Mouse (Mus musculus): ENCODE measurements around the gene Mdm2. TPM values are rescaled to one million over a fixed set of nuclear protein-coding genes. Genes with fewer than 3 reads are reported as not detected.

The Mdm2 gene
- polyA plus RNA-seq, 1 experiment = 2.1 TPM

- Histone ChIP-seq H3K9me3 (ENCODE audit: control insufficient read depth, low read length) (no peaks in the 10 kb centered on the region), H3K4me3 (replicated peaks) (no peak overlapping the region), H3K27me3 (ENCODE audit: control insufficient read depth) (peaks cover 13% of the 10 kb centered on the region), H3K4me1 (ENCODE audit: control insufficient read depth) (peaks cover 11% of the 10 kb centered on the region), H3K36me3 (ENCODE audit: control insufficient read depth) (no peaks in the 10 kb centered on the region; the same call in 1 of the 2 replicates)
- TF ChIP-seq TAL1 (IDR thresholded peaks at IDR 0.05; ENCODE audit: low read length) (no peak), GATA1 (IDR thresholded peaks at IDR 0.05; ENCODE audit: low read length) (no peak)
Measured at GRCm38 (mm10) chr10:117671930-117672666, 38.5 kb downstream of the Mdm2 start.

- peaks cover 12% of the 10 kb centered on the region for H3K27me3 ChIP-seq (ENCODE audit: control insufficient read depth)
- peaks cover 8% of the 10 kb centered on the region for H3K4me1 ChIP-seq (ENCODE audit: control insufficient read depth)
- no peaks in the 10 kb centered on the region; the same call in 1 of the 2 replicates for H3K36me3 ChIP-seq (ENCODE audit: control insufficient read depth)
- no peaks in the 10 kb centered on the region for H3K9me3 ChIP-seq (ENCODE audit: control insufficient read depth, low read length)
- TF ChIP-seq GATA1 (IDR thresholded peaks at IDR 0.05; ENCODE audit: low read length) (no peak), TAL1 (IDR thresholded peaks at IDR 0.05; ENCODE audit: low read length) (no peak)
- H3K4me3 ChIP-seq (replicated peaks) = no peak overlapping the region
Measured at GRCm38 (mm10) chr10:117671266-117671665, 39.3 kb downstream of the Mdm2 start.

- peaks cover 3% of the 10 kb centered on the region; the same call in 1 of the 2 replicates for H3K4me1 ChIP-seq (ENCODE audit: control insufficient read depth)
- peaks cover 7% of the 10 kb centered on the region for H3K27me3 ChIP-seq (ENCODE audit: control insufficient read depth)
- no peaks in the 10 kb centered on the region for H3K9me3 ChIP-seq (ENCODE audit: control insufficient read depth, low read length)
- no peak overlapping the region for H3K4me3 ChIP-seq (replicated peaks)
- TF ChIP-seq GATA1 (IDR thresholded peaks at IDR 0.05; ENCODE audit: low read length) (no peak), TAL1 (IDR thresholded peaks at IDR 0.05; ENCODE audit: low read length) (no peak)
- no peaks in the 10 kb centered on the region; the same call in 1 of the 2 replicates for H3K36me3 ChIP-seq (ENCODE audit: control insufficient read depth)
Measured at GRCm38 (mm10) chr10:117670791-117671190, 39.8 kb downstream of the Mdm2 start.

- TF ChIP-seq GATA1 (IDR thresholded peaks at IDR 0.05; ENCODE audit: low read length) = no peak
- no peak for TF ChIP-seq TAL1 (IDR thresholded peaks at IDR 0.05; ENCODE audit: low read length)
- H3K27me3 ChIP-seq (ENCODE audit: control insufficient read depth) = peaks cover 4% of the 10 kb centered on the region; the same call in 1 of the 2 replicates
- no peaks in the 10 kb centered on the region for H3K9me3 ChIP-seq (ENCODE audit: control insufficient read depth, low read length)
- no peak overlapping the region for H3K4me3 ChIP-seq (replicated peaks)
- no peaks in the 10 kb centered on the region for H3K4me1 ChIP-seq (ENCODE audit: control insufficient read depth)
- H3K36me3 ChIP-seq (ENCODE audit: control insufficient read depth) = no peaks in the 10 kb centered on the region; the same call in 1 of the 2 replicates
Measured at GRCm38 (mm10) chr10:117670092-117670491, 40.5 kb downstream of the Mdm2 start.

- Histone ChIP-seq H3K27me3 (ENCODE audit: control insufficient read depth) (peaks cover 4% of the 10 kb centered on the region; the same call in 1 of the 2 replicates), H3K4me1 (ENCODE audit: control insufficient read depth) (no peaks in the 10 kb centered on the region), H3K9me3 (ENCODE audit: control insufficient read depth, low read length) (no peaks in the 10 kb centered on the region), H3K4me3 (replicated peaks) (no peak overlapping the region), H3K36me3 (ENCODE audit: control insufficient read depth) (no peaks in the 10 kb centered on the region; the same call in 1 of the 2 replicates)
- TF ChIP-seq GATA1 (IDR thresholded peaks at IDR 0.05; ENCODE audit: low read length) = no peak
- TF ChIP-seq TAL1 (IDR thresholded peaks at IDR 0.05; ENCODE audit: low read length) = no peak
Measured at GRCm38 (mm10) chr10:117669449-117670090, 41.0 kb downstream of the Mdm2 start.

- no peaks in the 10 kb centered on the region for H3K4me1 ChIP-seq (ENCODE audit: control insufficient read depth)
- H3K27me3 ChIP-seq (ENCODE audit: control insufficient read depth) = no peaks in the 10 kb centered on the region
- H3K4me3 ChIP-seq (replicated peaks) = no peak overlapping the region
- no peaks in the 10 kb centered on the region for H3K9me3 ChIP-seq (ENCODE audit: control insufficient read depth, low read length)
- TF ChIP-seq GATA1 (IDR thresholded peaks at IDR 0.05; ENCODE audit: low read length) (no peak), TAL1 (IDR thresholded peaks at IDR 0.05; ENCODE audit: low read length) (no peak)
- H3K36me3 ChIP-seq (ENCODE audit: control insufficient read depth) = no peaks in the 10 kb centered on the region; the same call in 1 of the 2 replicates
Measured at GRCm38 (mm10) chr10:117668546-117669300, 41.8 kb downstream of the Mdm2 start.

GRCm38 (mm10) chr10:117667663-117668507, 42.7 kb downstream of the Mdm2 start:
- TF ChIP-seq TAL1 (IDR thresholded peaks at IDR 0.05; ENCODE audit: low read length) = no peak
- no peak for TF ChIP-seq GATA1 (IDR thresholded peaks at IDR 0.05; ENCODE audit: low read length)
- H3K4me1 ChIP-seq (ENCODE audit: control insufficient read depth) = no peaks in the 10 kb centered on the region
- H3K36me3 ChIP-seq (ENCODE audit: control insufficient read depth) = no peaks in the 10 kb centered on the region; the same call in 1 of the 2 replicates
- H3K4me3 ChIP-seq (replicated peaks) = no peak overlapping the region
- H3K9me3 ChIP-seq (ENCODE audit: control insufficient read depth, low read length) = no peaks in the 10 kb centered on the region
- no peaks in the 10 kb centered on the region for H3K27me3 ChIP-seq (ENCODE audit: control insufficient read depth)

GRCm38 (mm10) chr10:117666947-117667630, 43.5 kb downstream of the Mdm2 start:
- H3K9me3 ChIP-seq (ENCODE audit: control insufficient read depth, low read length) = no peaks in the 10 kb centered on the region
- H3K36me3 ChIP-seq (ENCODE audit: control insufficient read depth) = no peaks in the 10 kb centered on the region
- no peak for TF ChIP-seq TAL1 (IDR thresholded peaks at IDR 0.05; ENCODE audit: low read length)
- TF ChIP-seq GATA1 (IDR thresholded peaks at IDR 0.05; ENCODE audit: low read length) = no peak
- H3K27me3 ChIP-seq (ENCODE audit: control insufficient read depth) = no peaks in the 10 kb centered on the region
- no peak overlapping the region for H3K4me3 ChIP-seq (replicated peaks)
- H3K4me1 ChIP-seq (ENCODE audit: control insufficient read depth) = no peaks in the 10 kb centered on the region

All from erythroblast, embryonic 14.5 days (primary cell).